Mouse (Mus musculus): ENCODE measurements around the gene Mrps18a.

Gene Mrps18a

GRCm38 (mm10) chr17:46110402-46111289 is at the start of gene Mrps18a:
Mrps18a (plus strand) TSS chr17:46110986.
- DNase-seq (ENCODE audit: low spot score): peak; percentile 42

- DNase-seq (ENCODE audit: low spot score): no peak
These were observed 47.4 kb upstream of the Mrps18a start for GRCm38 (mm10) chr17:46063283-46063973.

DNA sequence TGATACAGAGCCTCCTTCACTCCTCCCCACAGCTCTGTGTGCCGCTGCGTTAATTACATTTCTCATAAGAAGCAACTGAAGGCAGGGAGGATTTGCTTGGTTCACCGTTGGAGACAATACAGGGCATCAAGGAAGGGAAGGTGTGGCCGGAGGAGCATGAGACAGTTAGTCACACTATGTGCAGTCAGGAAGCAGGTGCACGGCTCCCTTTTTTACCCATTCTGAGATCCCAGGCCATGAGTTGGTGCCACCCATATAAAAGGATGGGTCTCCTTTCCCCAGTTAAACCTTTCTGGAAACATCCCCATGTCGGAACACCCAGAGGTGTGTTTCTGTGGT is 46.8 kb upstream of the Mrps18a start:
- DNase-seq (ENCODE audit: low spot score): no peak

DNA sequence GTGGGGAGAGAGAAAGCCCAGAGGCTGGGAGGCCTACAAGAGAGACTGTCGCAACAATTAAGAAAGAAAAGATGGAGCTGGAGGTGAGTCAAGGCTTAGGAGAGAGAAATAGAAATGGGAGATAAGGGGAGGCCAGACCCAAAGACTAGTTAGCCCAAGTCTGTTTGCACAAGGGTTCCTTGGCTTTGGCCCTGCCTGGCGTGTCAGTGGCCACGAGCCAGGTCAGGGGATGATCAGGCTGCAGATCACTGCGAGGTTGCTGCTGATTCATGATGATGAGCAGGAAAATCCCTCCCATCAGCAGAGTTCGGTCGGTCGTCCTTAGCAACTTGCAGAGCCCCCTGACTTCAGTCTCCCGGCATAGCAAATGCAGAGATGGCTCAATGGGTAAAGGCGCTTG is 40.7 kb upstream of the Mrps18a start:
- DNase-seq (ENCODE audit: low spot score): no peak

DNA sequence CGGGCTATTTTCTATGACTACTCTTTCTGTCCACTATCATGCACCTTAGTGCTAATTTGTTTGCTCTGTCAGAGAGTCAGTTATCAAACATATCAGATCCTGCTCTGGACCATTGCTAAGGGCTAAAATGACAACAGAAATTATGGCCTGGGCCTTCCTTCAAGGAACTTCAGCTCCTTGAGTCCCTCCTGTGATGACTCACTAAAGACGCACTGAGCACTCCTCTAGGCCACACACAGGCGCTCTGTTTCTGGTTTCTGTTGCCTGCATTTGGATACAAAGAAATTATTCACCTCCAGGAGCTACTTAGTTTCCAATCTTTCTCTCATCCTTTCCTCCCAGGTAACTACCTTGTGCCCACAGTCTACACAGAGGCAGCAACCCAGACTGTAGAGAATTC is 39.3 kb upstream of the Mrps18a start:
- no peak for DNase-seq (ENCODE audit: low spot score)

DNA sequence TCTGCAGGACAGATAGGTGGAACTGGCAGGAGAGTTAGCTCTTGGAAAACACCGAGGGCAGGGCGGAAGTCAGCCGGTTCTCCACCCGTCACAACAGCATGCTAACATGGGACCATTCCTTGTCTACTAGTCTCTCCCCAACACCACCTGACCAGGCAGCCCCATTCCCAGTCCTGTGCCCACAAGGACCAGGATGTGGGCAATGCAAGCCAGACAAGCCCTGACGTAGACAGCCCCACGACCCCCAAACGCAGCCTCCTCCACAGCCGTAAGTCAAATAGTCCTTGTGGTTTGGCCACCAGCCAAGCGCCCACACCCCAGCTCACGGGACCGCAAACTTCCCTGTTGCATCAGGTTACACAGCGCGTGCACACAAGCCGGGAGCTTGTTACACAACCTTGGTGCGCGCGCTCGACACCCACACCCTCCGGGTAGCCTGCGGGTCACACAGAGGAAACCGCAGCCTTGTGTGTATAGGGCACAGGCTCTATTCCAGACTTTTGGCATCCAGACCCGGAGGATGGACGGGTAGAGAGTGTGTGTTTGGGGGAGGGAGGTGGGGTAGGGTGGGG is 37.0 kb upstream of the Mrps18a start:
- DNase-seq (ENCODE audit: low spot score): peak; percentile 24

DNA sequence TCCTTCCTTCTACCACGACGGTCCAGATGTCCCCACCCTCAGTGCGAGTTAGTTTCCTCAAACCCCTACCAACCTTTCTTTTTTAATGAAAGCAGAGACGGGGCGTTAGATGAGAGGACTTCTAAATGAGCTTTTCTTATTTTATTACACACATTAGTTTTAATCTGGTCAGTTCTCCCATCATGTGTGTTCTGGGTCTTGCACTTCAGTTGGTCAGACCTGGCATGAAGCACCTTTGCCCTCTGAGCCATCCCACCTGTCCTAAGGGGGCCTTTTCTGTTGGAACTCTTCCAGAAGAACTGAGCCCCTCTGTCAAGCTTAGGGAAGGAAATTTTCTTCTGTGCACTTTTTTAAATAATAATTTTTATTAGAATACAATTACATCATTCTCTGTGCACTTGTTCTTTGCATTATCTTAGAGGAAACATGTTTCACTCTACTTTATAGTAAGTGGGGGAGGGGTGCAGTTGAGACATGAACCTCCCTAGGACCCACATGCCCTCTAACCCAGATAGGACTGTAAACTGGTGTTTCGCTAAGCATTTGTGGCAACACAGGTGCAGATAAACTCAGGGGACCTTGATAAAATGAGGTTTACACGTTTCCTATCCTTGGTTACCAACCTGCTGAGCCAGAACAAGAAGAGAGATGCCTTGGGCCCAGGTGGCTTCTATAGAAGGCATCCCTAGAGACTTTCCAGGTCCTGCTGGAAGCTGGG is 36.2 kb upstream of the Mrps18a start:
- DNase-seq (ENCODE audit: low spot score): no peak

GRCm38 (mm10) chr17:46075116-46075485 is 35.7 kb upstream of the Mrps18a start:
- no peak for DNase-seq (ENCODE audit: low spot score)

- no peak for DNase-seq (ENCODE audit: low spot score)
These were observed 35.1 kb upstream of the Mrps18a start for GRCm38 (mm10) chr17:46075551-46076259.

GRCm38 (mm10) chr17:46076260-46076551 is 34.6 kb upstream of the Mrps18a start:
- DNase-seq (ENCODE audit: low spot score): no peak

GRCm38 (mm10) chr17:46077921-46078534 is 32.8 kb upstream of the Mrps18a start:
- DNase-seq (ENCODE audit: low spot score): no peak

DNA sequence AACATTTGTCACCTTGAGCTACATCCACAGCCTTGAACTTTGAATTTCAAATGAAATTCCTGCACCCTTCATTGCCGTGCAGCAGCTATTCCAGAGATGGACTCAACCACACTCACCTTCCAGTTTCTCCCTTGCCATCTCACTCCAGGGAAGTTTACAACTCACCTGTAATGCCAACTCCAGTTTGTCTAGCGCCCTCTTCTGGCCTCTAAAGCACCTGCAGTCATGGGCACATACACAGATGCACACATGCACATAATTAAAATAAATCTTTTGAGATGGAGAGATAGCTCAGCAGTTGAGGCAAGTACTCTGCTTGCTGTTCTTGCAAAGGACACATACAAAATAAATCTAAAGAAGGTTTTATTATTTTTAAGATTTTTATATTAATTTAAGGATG is 31.7 kb upstream of the Mrps18a start:
- DNase-seq (ENCODE audit: low spot score): no peak

GRCm38 (mm10) chr17:46080388-46080787 is 30.4 kb upstream of the Mrps18a start:
- no peak for DNase-seq (ENCODE audit: low spot score)

DNA sequence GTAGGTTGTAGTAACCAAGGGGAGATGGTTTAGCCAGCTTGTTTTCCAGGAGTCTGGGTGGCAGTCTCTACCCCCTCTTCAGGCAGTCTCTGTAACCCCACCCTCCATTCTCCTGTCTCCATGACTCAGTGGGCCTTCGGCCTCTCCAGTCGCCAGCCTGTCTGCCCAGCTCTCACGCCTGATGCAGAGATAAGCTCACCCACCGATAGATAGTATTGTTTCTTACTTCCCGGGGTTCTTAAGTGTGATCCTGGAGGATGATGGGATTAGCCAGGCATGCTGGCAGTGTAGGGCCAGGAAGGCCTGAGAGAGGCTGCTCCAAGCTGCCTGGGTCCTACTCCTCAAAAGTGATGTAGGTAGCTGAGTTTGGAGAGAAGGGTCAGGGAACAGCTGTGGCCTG is 29.7 kb upstream of the Mrps18a start:
- no peak for DNase-seq (ENCODE audit: low spot score)

- DNase-seq (ENCODE audit: low spot score): no peak
These were observed 29.1 kb upstream of the Mrps18a start for GRCm38 (mm10) chr17:46081657-46082056.

GRCm38 (mm10) chr17:46083381-46083780 is 27.4 kb upstream of the Mrps18a start:
- no peak for DNase-seq (ENCODE audit: low spot score)

DNA sequence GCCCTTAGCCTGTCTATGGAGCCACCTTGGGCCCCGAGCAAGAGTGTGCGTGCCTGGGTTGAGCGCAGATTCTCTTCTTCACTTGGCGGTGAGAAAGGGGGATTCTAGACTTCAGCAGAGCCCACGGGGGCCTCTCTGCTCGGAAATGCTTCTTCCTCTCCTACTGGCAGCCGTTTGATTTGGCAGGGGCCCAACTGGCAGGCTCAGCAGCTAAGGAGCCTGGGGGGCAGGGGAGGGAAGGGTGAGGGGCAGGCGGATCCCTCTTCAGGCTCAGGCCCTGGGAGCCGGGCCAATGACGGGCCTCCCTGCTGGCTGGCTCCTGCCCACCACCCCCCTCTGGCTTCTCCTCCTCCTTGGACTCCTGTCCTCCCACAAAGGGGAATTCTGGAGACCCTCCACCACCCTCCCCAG is 26.7 kb upstream of the Mrps18a start:
- peak; percentile 5 for DNase-seq (ENCODE audit: low spot score)

DNA sequence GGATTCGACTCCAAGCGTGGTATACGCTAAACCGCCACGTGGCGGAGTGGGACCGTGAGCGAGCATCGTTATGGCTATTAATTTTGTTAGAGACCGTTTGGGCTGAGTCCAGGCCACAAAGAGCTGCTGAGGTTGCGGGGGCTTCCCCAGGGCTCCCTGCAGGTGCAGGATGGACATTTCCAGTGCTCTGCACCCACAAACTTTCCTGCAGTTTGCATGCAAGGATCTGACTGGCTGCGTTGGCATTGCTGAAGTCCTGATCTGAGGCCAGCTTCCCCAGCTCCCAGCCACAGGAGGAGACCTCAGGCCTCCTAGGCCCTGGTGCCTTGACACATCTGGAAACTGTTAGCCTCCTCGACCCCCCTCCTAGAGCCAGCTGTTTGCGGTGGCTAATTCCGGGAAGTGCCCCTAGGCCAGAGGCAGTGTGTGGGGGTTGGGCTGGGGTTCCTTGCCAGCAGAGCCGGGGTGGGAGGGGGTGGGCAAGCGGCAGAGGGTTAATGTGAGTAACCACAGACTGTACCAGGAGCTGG is 24.4 kb upstream of the Mrps18a start:
- DNase-seq (ENCODE audit: low spot score): no peak

DNA sequence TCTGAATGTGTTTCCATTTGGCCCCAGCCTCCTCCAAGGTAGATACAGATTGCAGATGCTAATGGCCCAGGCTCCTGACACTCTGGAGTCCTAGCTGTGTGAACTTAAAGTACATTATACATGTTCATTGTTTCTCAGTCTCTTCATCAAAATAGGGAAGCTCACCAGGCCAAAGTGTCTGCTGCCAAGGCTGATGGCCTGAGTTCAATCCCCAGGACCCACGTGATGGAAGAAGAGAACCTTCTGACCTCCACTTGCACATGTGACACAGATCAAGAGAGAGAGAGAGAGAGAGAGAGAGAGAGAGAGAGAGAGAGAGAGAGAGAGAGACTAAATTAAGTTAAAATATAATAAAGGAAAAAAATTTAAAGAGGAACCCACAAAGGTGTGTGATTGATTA is 19.4 kb upstream of the Mrps18a start:
- no peak for DNase-seq (ENCODE audit: low spot score)

DNA sequence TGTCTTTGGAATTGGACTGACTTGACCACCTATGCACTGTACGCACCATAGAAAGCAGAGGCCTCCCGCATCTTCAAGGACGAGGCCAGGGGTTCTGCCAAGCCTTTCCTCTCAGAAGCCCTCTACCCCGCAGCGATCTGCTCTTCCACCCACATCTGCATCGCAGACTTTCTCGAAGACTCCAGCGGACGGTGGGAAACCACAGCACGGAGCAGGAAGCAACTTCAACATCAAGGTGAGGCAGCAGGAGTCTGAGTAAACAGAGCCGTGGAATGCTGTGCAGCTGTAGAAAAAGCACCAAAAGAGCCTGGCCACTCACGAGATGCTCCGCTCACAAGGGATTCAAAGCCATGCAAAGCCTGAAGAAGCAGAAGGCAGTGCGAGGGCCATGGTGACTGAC is 18.9 kb upstream of the Mrps18a start:
- no peak for DNase-seq (ENCODE audit: low spot score)

DNA sequence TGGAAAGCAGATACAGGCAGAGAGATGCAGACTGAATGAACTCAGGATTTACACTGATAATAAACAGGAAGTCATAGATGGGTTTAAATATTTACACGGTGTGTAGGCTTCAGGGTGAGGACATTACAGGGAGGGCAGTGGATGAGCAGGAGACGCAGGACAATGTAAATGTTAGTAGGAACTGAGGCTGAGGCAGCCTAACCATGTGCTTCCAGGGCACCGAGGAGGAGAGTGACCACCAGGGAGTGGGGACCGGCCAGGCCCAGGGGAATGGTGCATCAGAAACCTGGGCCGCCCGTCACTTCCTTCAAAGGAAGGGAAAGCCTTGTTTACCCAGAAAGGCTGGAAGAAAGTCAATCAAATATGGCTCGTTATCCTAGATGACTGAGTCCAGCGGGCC is 12.3 kb upstream of the Mrps18a start:
- DNase-seq (ENCODE audit: low spot score): no peak
